Mouse (Mus musculus): Measurements from ENCODE around the gene Ccdc84. TPM values are rescaled to one million over a fixed set of nuclear protein-coding genes. Genes with fewer than 3 reads are reported as not detected.
A peak's percentile ranks its signal among the peaks of the same experiment; 100 is the strongest.
"Not testable (repeated sequence)": the region's sequence is repeated elsewhere in the genome, so short reads cannot be mapped to it uniquely, and the experiment has no call there.

The Ccdc84 gene
- total RNA-seq (2015; ENCODE audit: low replicate concordance), result 32.1 and 61.2 TPM in 2 replicates
- 25.3 and 25.9 TPM in 2 replicates for total RNA-seq (2017; ENCODE audit: low replicate concordance)

DNA sequence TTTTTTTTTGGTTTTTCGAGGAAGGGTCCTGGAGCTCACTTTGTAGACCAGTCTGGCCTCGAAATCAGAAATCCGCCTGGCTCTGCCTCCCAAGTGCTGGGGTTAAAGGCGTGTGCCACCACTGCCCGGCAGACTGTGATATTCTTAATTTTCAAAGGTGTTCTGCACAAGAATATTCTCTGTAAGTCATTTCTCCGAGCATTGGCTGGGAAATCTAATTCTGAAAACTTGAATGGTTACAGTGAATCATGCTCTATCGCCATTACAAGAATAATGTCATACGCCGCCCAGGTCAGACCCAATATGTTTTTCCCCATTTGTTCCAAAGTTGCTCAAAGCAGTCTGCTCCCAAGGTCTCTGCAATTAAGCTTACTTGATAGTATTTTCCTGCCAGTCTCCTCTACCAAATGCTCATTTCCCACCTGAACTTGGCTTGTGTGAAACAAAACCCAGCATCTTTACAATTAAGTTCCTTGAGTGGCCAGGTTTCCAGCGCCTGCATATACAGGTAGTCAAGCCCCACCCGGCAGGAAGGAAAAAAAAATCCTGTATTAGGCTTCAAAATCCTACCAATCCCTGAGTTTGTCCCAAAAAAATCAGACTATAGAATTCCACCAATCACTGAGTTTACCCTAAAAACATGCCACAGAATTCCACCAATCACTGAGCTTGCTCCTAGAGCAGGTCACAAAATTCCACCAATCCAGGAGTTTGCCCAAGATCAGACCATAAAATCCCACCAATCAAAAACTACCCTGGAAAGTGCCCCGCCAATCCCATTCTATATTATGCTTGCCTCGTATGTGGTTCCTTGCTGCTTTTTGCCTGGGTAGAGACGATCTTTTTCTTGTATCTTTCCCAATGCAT is at the start of gene Ccdc84:
TSS of gene Ccdc84 (minus strand) at position 51 of the 867 bp plus-strand sequence.
- ATAC-seq (replicated peaks; ENCODE audit: low FRiP score, poor library complexity, severe bottlenecking), result no peak

- no peak for ATAC-seq (replicated peaks; ENCODE audit: low FRiP score, poor library complexity, severe bottlenecking)
These were observed 43.6 kb upstream of the Ccdc84 start for GRCm38 (mm10) chr9:44461950-44462349.

GRCm38 (mm10) chr9:44457035-44457742 is 38.8 kb upstream of the Ccdc84 start:
- no peak for ATAC-seq (replicated peaks; ENCODE audit: low FRiP score, poor library complexity, severe bottlenecking)

DNA sequence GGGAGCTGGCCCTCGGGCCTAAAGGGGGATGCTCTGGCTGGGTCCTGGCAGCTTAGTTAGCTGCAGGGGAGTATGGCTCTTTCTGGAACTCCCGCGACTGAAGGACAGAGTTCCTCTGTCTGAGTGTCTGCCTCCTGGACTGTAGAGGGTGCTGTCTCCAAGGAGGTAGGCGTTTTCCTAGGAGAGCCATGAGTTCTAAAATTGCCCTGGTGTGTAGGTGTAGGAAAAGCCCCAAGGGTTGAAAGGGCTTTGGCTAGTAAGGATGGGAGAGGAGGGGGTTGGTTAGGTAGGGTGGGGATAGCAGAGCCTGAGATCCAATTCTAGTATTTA is 36.5 kb upstream of the Ccdc84 start, which contains the start of gene Upk2:
TSS of gene Upk2 (minus strand) at position 86 of the 330 bp plus-strand sequence.
- no peak for ATAC-seq (replicated peaks; ENCODE audit: low FRiP score, poor library complexity, severe bottlenecking)

GRCm38 (mm10) chr9:44454132-44454890 is 35.9 kb upstream of the Ccdc84 start:
- ATAC-seq (replicated peaks; ENCODE audit: low FRiP score, poor library complexity, severe bottlenecking), result peak; percentile 67

GRCm38 (mm10) chr9:44450387-44450786 is 32.0 kb upstream of the Ccdc84 start:
- ATAC-seq (replicated peaks; ENCODE audit: low FRiP score, poor library complexity, severe bottlenecking), result no peak

DNA sequence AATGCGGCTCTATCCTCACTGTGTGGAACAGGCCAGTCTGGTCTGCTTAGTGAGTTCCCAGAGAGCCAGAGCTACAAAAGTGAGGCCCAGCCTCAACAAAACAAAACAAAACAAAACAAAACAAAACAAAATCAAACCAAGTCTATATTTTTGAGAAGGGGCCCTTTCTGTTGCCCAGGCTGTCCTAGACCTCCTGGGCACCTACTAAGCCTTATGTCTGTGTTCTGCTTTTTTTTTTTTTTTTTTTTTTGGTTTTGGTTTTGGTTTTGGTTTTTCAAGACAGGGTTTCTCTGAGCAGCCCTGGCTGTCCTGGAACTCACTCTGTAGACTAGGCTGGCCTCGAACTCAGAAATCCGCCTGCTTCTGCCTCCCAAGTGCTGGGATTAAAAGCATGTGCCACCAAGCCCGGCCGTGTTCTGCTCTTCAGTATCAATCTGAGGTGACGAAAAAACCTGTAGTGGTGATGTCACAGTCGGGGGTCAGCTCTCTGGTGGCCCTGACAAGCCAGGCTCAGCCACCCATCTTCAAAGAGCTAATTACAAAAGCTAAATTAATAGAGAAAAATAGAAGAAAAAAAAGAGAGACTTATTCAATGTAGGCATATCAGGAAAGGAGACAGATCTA is 26.1 kb upstream of the Ccdc84 start:
- not testable (repeated sequence) for ATAC-seq (replicated peaks; ENCODE audit: low FRiP score, poor library complexity, severe bottlenecking)

GRCm38 (mm10) chr9:44440961-44441360 is 22.6 kb upstream of the Ccdc84 start, which contains the start of gene Foxr1:
Gene Foxr1, minus strand, starts transcription at chr9:44441136.
- no peak for ATAC-seq (replicated peaks; ENCODE audit: low FRiP score, poor library complexity, severe bottlenecking)

DNA sequence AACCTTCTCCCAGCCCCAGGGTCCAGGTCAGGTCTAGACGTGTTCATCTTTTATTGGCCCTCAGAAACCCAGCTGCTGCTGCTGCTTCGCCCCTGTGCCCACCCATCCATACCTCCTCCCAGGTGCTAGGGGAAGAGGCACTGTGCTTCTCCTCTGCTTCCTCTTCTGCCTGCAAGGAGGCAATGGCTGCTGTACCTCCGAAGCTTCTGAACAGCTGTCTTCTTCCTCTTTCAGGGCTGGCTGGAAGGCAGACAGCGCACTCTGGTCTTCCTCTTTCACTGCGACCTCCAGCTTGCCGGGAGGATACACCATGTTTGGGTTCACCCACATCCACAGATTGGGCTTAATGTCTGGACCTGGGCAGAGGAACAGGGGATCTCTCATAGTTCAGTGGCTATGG is 17.4 kb upstream of the Ccdc84 start:
- no peak for ATAC-seq (replicated peaks; ENCODE audit: low FRiP score, poor library complexity, severe bottlenecking)

DNA sequence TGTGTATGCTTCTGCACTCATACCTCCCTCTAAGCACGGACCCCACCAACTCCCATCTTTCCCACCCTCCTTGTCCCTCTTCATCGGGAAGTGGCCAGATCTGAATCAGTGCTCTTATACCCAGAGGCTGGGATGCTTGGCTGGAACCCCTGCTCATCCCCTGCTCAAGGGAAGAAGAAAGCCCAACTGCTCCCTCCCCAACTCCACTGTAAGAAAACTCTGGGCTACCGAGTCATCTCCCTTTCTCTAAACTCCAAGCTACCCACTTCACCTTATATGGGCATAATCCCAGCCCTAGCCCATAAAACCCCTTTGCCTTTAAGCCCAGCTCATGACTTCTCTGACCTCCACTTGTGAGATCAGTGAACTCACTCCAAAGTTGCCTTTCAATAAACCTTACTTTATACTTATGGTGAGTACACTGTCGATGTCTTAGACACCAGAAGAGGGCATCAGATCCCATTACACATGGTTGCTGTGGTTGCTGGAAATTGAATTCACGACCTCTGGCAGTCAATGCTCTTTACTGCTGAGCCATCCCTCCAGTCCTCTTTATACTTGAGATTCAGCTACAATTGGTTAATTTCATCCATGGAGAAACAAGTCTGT is 14.3 kb upstream of the Ccdc84 start:
- no peak for ATAC-seq (replicated peaks; ENCODE audit: low FRiP score, poor library complexity, severe bottlenecking)

DNA sequence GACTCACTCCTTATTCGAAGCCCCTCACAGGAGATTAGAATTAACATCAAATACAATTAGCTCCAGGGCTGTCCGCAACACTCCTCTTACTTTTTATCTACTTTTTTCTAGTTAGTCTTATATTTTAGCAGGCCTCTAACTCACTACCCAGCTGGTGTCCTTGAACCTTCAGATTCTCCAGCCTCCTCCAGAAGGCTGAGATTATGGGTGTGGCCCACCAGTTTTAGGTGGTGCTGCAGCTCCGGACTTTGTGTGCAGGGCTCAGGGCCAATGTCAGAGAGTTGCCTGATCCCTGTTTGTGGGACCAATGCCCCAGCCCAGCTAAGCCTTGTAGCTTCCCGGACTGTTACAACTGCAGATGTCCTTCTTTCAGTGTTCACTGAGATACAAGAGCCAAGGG is 5.2 kb upstream of the Ccdc84 start:
- ATAC-seq (replicated peaks; ENCODE audit: low FRiP score, poor library complexity, severe bottlenecking), result no peak

DNA sequence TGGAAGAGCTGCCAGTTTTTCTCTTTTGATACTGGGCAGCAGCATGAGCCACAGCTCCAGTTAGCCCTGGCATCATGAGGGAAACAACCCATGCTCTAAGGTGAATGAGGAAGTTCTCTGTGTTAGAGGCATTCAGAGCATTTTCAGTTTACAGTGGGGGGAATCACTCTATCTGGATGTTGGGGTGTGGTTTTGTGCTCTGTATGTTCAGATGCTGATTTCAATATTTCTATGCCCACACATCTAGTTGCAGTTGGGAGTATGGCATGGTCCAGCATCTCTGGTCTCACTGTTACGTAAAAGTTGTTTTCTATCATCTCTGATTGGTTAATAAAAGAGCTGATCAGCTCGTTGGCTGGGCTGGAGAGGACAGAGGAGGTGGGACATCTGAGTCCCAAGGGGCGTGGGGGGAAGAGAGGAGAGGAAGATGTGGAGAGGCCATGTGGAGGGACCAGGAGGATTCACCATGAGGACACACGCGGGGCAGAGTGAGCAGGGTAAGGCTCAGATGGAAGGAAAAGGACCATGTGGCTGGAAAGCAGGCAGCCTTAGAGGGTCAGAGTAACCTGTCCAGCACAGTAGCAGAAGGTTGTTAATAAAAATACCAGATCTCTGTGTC is 2.0 kb upstream of the Ccdc84 start:
- ATAC-seq (replicated peaks; ENCODE audit: low FRiP score, poor library complexity, severe bottlenecking), result no peak

DNA sequence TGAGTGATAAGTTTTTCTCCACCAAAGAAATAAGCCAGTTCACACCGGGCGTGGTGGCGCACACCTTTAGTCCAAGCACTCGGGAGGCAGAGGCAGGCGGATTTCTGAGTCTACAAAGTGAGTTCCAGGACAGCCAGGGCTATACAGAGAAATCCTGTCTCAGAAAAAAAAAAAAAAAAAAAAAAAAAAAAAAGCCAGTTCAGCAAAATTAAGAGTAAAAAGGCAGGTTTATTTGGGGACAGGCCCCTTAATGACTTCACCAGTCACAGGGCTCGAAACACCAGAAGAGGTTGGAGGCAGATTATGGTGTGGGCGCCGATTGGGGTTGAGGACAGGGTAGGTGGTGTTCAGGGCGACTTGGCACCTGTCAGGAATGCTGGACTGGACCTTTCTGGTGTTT is 1.4 kb upstream of the Ccdc84 start:
- ATAC-seq (replicated peaks; ENCODE audit: low FRiP score, poor library complexity, severe bottlenecking), result not testable (repeated sequence)

- ATAC-seq (replicated peaks; ENCODE audit: low FRiP score, poor library complexity, severe bottlenecking), result peak; percentile 97
These were observed 441 bp downstream of the Ccdc84 start for GRCm38 (mm10) chr9:44417892-44418363.

DNA sequence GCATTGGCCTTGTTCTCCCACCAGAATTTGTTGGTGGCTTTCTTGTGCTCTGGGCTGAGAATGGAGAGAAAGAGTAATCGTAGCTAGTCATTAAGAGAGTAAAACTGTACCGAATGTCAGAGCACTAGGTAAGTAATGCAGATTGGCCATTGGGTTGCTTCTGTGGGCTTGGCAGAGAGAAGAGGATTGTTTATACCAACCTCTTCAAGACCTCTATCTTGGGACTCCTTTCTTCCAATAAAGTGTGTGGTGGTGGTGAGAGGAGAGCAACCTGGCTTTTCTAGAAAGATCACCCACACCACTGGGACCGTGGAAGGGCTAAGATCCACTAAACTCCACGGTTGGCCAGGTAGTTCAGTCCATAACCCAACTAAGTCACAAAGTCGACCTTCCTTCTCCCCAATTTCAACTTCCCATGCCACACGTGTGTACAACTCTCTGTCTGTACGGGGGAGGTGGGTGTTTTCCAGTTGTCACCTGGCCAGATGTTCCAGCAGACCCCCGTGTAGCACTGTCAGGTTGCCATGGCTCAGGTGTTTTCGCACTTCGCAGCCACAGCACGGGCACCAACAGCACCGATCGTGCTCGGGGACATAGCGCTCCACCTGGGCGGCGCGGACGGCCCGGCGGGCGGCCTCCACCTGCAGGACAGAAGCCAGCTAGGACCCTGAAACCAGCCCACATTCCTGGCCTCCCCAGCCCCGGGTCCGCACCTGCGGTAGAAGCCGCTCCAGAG is 1.0 kb downstream of the Ccdc84 start:
- ATAC-seq (replicated peaks; ENCODE audit: low FRiP score, poor library complexity, severe bottlenecking), result peak; percentile 72

- ATAC-seq (replicated peaks; ENCODE audit: low FRiP score, poor library complexity, severe bottlenecking), result no peak
These were observed 5.6 kb downstream of the Ccdc84 start for GRCm38 (mm10) chr9:44412781-44413180.

- ATAC-seq (replicated peaks; ENCODE audit: low FRiP score, poor library complexity, severe bottlenecking), result no peak
These were observed 6.1 kb downstream of the Ccdc84 start for GRCm38 (mm10) chr9:44412306-44412705.

GRCm38 (mm10) chr9:44411601-44412130 is 6.7 kb downstream of the Ccdc84 start:
- ATAC-seq (replicated peaks; ENCODE audit: low FRiP score, poor library complexity, severe bottlenecking), result no peak
